Mouse (Mus musculus) neural tube, embryonic 10.5 days (tissue): ENCODE measurements at regions not wholly inside any gene's neighbourhood (a gene's known extent, or its start where the extent isn't known, plus 50 kb on each side); places are given as distances from the start of the nearest gene placed in this dataset.

Source experiments
- DNase-seq: peaks from one replicate; pipeline ENCODE4 v3.0.0-alpha.2; 2017; ENCODE audit warnings: low spot score; ENCODE audit errors: extremely low spot score

DNA sequence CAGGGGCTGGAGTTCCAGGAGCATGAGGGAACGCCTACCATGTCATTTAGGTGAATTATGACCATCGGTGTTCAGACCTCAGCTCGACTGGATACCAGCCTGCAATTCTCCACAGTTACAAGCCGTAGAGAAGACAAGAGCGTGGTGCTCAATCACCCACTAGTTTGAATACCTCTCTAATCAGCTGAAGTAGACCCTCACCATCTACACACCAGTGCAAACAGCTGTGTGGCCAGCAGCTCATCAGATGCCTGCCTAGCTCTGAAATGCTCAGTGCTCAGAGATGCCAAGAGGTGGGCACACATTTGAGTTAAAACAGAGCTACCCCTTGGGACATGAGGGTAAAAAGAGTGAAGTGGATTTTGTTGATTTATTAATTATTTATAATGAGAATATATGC is 660.2 kb downstream of the Magi1 start:
- peak; percentile 18 for DNase-seq

GRCm38 (mm10) chr6:93616926-93617325 is 666.8 kb downstream of the Magi1 start:
- DNase-seq, result no peak

DNA sequence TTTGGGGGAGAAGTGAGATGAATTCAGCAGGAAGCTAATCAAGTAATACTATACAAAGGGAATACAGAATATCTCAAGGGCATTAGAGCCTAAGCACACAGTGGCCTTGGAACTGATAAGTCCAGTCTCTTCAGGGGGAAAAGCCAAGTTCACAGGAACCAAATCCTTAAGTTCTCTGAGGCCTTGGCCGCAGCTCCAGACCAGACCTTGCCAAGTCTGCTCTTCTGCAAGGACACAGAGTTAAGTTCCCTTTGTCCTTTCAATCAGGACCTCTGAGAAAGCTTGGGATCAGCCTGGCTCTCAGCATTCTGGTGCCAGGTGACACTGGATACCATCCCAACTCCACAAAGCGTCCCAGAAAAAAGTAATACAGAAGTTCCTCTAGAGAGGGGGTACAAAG is 657.1 kb upstream of the Adamts9 start:
- no peak for DNase-seq

GRCm38 (mm10) chr6:93599371-93599770 is 656.1 kb upstream of the Adamts9 start:
- DNase-seq, result no peak

DNA sequence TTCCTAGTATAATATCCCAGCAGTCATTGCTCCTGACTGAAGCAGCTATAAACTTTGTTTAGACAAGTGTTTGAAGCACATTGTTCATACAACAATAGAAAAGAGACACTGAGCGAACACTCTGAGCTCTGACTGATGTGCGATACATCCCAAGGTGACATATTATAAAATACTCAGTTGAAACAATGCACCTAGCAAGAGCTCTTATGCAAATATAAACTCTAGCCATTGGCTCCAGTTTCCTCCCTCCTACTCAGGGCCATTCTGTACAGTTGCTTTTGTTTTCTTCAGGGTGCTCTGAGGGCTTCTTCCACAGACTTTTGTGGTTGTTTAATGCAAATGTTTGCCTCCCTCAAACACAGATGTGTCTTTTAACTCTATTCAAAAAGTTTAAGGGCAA is 646.6 kb upstream of the Adamts9 start:
- no peak for DNase-seq

GRCm38 (mm10) chr6:93586871-93587270 is 643.6 kb upstream of the Adamts9 start:
- DNase-seq, result no peak

- DNase-seq, result no peak
Measured at GRCm38 (mm10) chr6:93581141-93581540, 637.8 kb upstream of the Adamts9 start.

DNA sequence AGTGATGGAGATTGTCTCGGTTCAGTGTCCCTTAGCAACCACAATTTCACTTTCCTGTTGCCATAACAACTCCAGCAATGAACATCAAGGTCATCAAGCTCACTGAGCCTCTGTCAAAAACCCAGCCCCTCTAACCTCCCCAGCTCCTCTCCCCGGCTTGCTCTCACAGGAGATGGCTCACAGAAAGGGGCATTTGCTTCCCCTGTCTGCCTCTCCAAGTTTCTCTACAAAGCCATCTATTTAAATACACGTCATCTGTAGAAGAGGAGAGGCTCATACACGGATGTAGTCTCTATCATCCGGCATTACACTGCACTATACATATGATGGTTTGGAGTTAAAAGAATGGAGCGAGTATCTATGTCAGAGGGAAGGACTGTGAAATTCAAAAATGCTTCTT is 637.4 kb upstream of the Adamts9 start:
- DNase-seq, result no peak

DNA sequence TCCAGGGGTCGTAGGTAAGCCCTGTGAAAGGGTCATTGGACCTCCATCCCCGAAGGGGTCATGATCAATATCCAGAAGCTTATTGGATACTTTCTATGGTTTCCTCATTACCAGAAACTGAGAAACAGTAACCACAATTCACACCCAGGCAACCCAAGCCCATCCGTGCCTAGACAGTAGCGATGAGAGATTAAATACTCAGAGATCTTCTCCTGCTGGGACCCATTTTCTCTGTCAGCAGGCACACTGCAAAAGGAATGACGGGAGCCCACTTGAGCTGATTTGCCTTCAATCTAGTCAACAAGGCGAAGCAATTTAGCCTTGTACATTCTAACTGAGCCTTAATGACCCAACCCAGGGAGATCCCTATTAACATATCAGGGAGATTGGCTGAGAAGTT is 632.0 kb upstream of the Adamts9 start:
- DNase-seq, result no peak

DNA sequence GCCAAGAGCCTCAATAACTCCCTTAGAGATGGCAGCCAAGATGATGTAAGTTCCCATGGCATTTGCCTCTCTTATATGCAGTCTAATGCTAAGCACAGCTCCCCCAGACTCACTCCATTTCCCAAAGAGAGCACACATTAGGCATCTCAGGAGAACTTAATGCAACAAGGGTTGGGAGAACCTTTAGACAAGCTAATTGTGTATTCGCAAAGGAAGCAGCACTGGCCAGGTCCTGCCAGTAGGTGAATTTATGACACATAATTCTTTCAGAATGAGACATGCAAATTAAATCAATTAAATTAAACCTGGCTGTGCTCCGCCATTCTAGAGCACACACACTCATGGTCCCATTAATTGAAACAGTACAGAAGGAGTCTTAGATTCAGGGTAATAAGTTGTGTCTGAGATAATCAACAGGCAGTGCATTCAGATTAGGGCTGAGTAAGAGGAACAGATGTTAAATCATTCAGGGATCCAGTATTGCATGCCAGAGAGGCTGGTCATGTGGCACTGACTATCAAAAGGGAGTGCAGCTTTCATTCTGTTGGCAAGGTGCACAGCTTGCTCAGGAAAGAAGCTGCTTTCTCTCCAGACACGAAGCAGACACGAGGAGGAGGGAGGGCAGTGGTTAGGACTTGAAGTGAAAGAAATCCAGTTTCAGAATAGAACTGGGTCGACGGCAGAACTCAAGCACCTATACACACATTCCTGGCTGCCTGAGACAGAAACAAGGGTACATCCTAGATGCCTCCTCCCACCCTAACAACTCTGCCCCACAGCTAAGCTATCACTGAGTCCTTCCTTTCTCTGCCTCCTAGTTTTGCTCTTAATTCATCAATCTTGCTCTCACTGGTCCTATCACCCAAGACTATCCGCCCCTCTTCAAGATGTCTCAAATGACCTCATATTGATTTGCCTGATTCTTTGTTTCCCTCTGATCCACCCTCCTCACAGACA is 630.7 kb upstream of the Adamts9 start:
- no peak for DNase-seq

DNA sequence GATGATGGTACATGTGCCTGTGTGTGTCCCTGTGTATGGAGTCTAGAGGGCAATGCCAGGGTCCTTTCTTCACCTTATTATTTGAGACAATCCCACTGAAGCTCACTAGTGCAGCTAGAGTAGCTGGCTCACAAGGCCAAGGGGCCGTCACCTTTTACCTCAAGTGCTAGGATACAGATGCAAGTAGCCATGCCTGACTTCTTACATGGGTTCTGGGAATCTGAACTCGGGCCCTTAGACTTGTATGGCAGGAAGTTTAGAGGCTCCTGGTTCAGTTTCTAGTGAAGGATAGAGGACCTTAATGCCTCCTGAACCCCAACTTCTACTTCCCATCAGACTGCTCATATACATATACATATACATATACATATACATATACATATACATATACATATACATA is 626.6 kb upstream of the Adamts9 start:
- DNase-seq, result no peak

DNA sequence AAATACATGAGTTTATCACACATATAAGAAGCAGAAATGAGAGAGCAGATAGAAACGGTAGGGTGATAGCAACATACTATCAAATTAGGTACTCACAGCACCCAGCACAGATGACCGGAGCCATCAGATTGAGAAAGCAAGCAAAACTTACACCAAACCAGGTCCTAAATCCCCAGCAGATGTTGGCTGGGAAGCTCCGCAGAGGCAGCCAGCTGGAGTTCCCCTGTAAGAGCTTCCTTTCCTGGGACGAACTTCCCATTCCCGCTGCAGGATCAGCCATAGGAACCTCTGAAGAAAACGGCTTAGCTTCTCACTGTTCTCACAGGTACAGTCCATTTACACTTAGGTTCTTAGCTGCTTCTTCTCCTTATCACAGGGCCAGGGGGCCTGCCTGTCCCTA is 625.9 kb upstream of the Adamts9 start:
- DNase-seq, result no peak

- no peak for DNase-seq
Measured at GRCm38 (mm10) chr6:93566661-93567060, 623.4 kb upstream of the Adamts9 start.

- DNase-seq, result no peak
Measured at GRCm38 (mm10) chr6:93548311-93548710, 605.0 kb upstream of the Adamts9 start.

GRCm38 (mm10) chr6:93544246-93544645 is 601.0 kb upstream of the Adamts9 start:
- DNase-seq, result no peak

- no peak for DNase-seq
Measured at GRCm38 (mm10) chr6:93543354-93544129, 600.2 kb upstream of the Adamts9 start.

DNA sequence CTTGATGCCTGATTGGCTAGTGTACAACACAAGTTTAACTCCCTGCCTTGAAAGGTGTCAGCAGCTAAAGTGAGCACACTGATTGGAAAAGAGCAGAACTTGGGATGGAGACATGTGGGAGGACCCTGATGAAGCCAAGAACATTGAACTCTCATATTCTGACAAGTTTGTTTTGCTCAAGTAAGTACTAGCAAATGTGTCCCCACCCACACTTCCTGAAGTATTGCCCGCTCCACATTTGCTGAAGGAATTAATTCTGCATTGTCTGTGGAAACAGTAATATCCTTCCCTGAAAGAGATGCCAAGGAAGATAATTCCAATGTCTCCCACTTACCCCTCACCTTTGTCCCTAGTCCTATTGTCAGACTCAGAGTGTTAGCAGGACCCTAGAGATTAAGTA is 596.3 kb upstream of the Adamts9 start:
- DNase-seq, result no peak

- no peak for DNase-seq
Measured at GRCm38 (mm10) chr6:93539171-93539570, 595.9 kb upstream of the Adamts9 start.

DNA sequence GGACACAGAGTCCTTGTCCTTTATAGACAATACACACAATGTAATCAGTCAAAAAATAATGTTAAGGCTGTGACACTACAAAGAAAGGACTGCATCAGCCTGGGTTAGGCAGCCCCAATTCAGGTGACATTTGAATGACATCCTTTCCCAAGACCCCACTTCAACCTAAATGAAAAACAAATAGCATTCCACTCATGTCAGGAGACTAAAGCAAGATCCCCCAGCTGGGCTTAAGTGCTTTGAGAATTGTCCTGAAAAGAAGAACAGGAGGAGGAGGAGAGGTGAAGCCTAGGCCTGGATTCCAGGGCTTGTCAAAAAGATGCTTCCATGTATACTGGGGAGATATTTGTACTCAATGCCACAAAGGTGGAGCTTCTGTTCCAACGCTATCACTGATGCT is 594.7 kb upstream of the Adamts9 start:
- DNase-seq, result no peak

- DNase-seq, result no peak
Measured at GRCm38 (mm10) chr6:93537126-93537525, 593.8 kb upstream of the Adamts9 start.

DNA sequence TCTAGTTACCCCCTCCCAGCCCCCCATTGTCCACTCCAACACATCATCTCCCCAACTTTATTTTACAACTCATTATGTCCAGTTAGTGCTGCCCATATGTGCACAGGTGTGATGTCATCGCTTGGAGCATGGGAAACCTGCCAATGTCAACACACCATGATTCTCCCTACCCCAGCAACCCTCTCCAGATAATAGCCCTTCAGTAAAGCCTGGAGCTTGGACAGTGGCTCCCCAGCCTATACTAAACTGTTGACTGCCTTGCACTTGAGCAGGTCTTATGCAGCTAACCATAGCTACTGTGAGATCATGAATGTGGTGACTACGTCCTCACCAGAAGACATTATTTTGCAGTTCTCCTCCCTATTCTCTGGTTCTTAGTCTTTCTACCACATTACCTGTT is 570.5 kb upstream of the Adamts9 start:
- DNase-seq, result no peak

GRCm38 (mm10) chr6:93509857-93510256 is 566.6 kb upstream of the Adamts9 start:
- no peak for DNase-seq

DNA sequence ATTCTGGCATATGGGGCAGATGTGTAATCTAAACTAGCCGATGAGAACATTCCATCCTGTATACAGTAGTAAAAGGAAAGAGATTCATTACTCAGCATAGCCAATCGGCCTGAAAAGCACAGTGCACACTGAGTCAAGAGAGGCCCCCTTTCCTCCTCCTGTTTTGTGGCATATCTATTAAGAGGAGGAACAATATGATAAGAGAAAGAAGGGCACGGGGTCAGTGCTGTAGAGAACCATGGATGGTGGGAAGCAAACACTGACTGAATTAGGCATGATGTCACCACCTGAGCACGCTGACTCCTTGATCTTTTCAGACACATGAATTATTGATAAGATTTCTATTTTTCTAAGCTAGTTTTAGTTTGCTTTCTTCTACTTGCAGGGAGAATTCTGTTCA is 554.5 kb upstream of the Adamts9 start:
- DNase-seq, result no peak
